ENCODE assay signal across 21 mouse cellular contexts in genomic region chr11:32427537-32427936, GRCm38 (mm10).
"Had no signal": no experiment of that assay in that cellular context is flagged by ENCODE, and none has a peak within 500 bp of the region (broad histone marks: within the 10 kb centered on the region; RNA-seq: fewer than 3 reads in every experiment).

No protein-coding gene starts in this region.

- H3K27ac ChIP-seq: left cerebral cortex, adult 2 months; liver, embryonic 14.5 days; lung, embryonic 15.5 days; midbrain, embryonic 10.5 days; midbrain, embryonic 13.5 days; neural tube, embryonic 15.5 days had no signal

- H3K9ac ChIP-seq: liver, embryonic 14.5 days; liver, postnatal 0 days; lung, embryonic 15.5 days; midbrain, embryonic 13.5 days; neural tube, embryonic 15.5 days had no signal

- H3K4me1 ChIP-seq: megakaryocyte, embryonic 14.5 days; midbrain, embryonic 10.5 days; midbrain, embryonic 13.5 days had no signal

- H3K9me3 ChIP-seq: lung, embryonic 15.5 days; megakaryocyte, embryonic 14.5 days; midbrain, embryonic 10.5 days; midbrain, embryonic 13.5 days; neural tube, embryonic 15.5 days had no signal

- H3K27me3 ChIP-seq: lung, embryonic 15.5 days; midbrain, embryonic 13.5 days; neural tube, embryonic 15.5 days had no signal

- ATAC-seq: intestine, postnatal 0 days; liver, postnatal 0 days; midbrain, embryonic 13.5 days; midbrain, embryonic 16.5 days had no signal

- H3K4me3 ChIP-seq: left cerebral cortex, adult 2 months; lung, embryonic 15.5 days; megakaryocyte, embryonic 14.5 days; midbrain, embryonic 10.5 days; midbrain, embryonic 13.5 days; neural tube, embryonic 15.5 days had no signal

- DNase-seq: kidney, adult 2 months; kidney, postnatal 10 days; kidney, postnatal 36 days; layer of hippocampus, postnatal 36 days; liver, postnatal 0 days; lung, postnatal 10 days; lung, postnatal 4 days; right cerebral cortex, adult 18-20 months; right cerebral cortex, postnatal 14 days; spleen, adult 18-20 months; thymus, adult 18-20 months; thymus, postnatal 36 days had no signal

- H3K4me2 ChIP-seq: lung, embryonic 15.5 days; midbrain, embryonic 13.5 days; neural tube, embryonic 15.5 days had no signal
